Mouse (Mus musculus): ENCODE results near the gene Btrc.

DNA sequence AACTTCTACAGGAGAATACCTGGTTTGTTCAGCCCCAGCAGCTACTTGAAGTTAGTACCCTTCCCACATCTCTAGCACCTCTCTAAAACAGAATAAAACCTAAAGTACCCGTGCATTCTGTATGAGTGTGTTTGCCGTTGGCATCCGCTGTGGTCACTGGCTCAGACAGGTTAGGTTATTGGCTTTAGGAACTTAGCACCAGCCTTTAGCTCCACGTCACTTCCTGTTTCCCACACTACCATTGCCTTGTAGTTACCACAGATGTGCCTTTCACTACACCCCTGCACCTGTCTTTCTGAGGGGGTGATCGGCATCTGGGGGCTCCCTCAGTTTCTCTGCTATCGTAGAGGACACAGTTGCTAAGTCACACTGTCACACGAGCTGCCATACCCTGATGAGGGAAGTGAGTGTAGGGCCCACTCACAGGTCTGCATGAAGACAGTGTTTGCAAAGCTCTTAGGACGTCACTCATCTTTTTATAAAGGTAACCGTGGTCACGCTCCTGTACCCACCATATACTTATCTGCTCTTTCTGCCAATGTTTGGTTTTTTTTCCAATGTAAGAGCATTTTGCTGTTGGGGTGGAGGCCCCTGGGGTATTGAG, 164.5 kb downstream of the Btrc start:
- TF ChIP-seq POLR2AphosphoS2 (IDR thresholded peaks at IDR 0.05; ENCODE audit: low read length) (no peak), GATA1 (IDR thresholded peaks at IDR 0.05; ENCODE audit: low read depth, low read length) (no peak), MYC (IDR thresholded peaks at IDR 0.05; ENCODE audit: low read depth, low read length) (no peak), RAD21 (IDR thresholded peaks at IDR 0.05; ENCODE audit: low read depth, low read length) (no peak), HCFC1 (IDR thresholded peaks at IDR 0.05; ENCODE audit: low read depth, low read length) (no peak), CTCF (IDR thresholded peaks at IDR 0.05 in 2 of 3, conservative IDR thresholded peaks at IDR 0.05 in 1 of 3; ENCODE audit: control insufficient read depth in 1 of 3, insufficient read depth in 1 of 3, low read depth in 2 of 3, low read length in 3 of 3, poor library complexity in 1 of 3, severe bottlenecking in 1 of 3) (no peak), CHD2 (IDR thresholded peaks at IDR 0.05; ENCODE audit: low read length) (no peak), TCF12 (IDR thresholded peaks at IDR 0.05; ENCODE audit: low read depth, low read length) (no peak), POLR2A (IDR thresholded peaks at IDR 0.05; ENCODE audit: control insufficient read depth in 1 of 2, insufficient read depth in 1 of 2, low read depth in 1 of 2, low read length in 2 of 2, poor library complexity in 1 of 2) (no peak), ELF1 (IDR thresholded peaks at IDR 0.05; ENCODE audit: low read depth, low read length) (no peak), ZNF384 (IDR thresholded peaks at IDR 0.05; ENCODE audit: low read depth, low read length) (no peak), NELFE (IDR thresholded peaks at IDR 0.05; ENCODE audit: low read depth, low read length) (no peak)
